Mouse (Mus musculus) intestine, embryonic 16.5 days (tissue): ENCODE results near the gene Polr2j. TPM values are rescaled to one million over a fixed set of nuclear protein-coding genes. Genes with fewer than 3 reads are reported as not detected.

Experiments
- ATAC-seq: fragments of 200-750 bp; cut with Nextera tagmentation; 2 replicates; pipeline ENCODE4 v1.8.0; 2017; ENCODE audit warnings: moderate TSS enrichment, moderate library complexity
- H3K27ac ChIP-seq: fragments of 300-500 bp; sonication (generic); 2 replicates; pipeline ENCODE4 v1.5.1; 2014; ENCODE audit warnings: mild to moderate bottlenecking, low read length
- H3K27me3 ChIP-seq: fragments of 300-500 bp; sonication (generic); replicated peaks from 2 replicates; pipeline ENCODE4 v1.6.1; 2014; ENCODE audit warnings: low read length, control low read depth, mixed read lengths; ENCODE audit not compliant: control insufficient read depth, insufficient read depth
- H3K36me3 ChIP-seq: fragments of 300-500 bp; sonication (generic); 2 replicates; pipeline ENCODE4 v1.6.1; 2014; ENCODE audit warnings: low read length, control low read depth; ENCODE audit not compliant: control insufficient read depth, insufficient read depth
- H3K4me1 ChIP-seq: fragments of 300-500 bp; sonication (generic); 2 replicates; pipeline ENCODE4 v1.6.1; 2014; ENCODE audit warnings: low read length, control low read depth, mixed read lengths; ENCODE audit not compliant: control insufficient read depth, insufficient read depth
- H3K4me2 ChIP-seq: fragments of 300-500 bp; sonication (generic); 2 replicates; pipeline ENCODE4 v1.6.1; 2014; ENCODE audit warnings: low read depth, low read length, control low read depth
- H3K4me3 ChIP-seq: fragments of 300-500 bp; sonication (generic); 2 replicates; pipeline ENCODE4 v1.5.1; 2014; ENCODE audit warnings: mild to moderate bottlenecking, low read length
- H3K9ac ChIP-seq: fragments of 300-500 bp; sonication (generic); 2 replicates; pipeline ENCODE4 v1.6.1; 2014; ENCODE audit warnings: low read depth, low read length
- H3K9me3 ChIP-seq: fragments of 300-500 bp; sonication (generic); 2 replicates; pipeline ENCODE4 v1.6.1; 2016; ENCODE audit warnings: low read length, control low read depth; ENCODE audit not compliant: control insufficient read depth
- WGBS: fragments of 180-500 bp; shearing (Covaris S2); extraction: QIAGEN DNeasy Blood & Tissue Kit; methylation state at CpG from one replicate; pipeline ENCODE4 v1.1.7; 2014; 5-methylcytosine and 5-hydroxymethylcytosine counted together
- polyA plus RNA-seq: library from polyadenylated mRNA; unstranded; fragments of >200 nt; fragmentation: Nextera tagmentation; extraction: Ambion mirVana; gene quantifications from 2 replicates; pipeline ENCODE4 v1.2.1, GENCODE M21; 2015

Polr2j gene
- polyA plus RNA-seq: 212 and 230 TPM in 2 replicates

GRCm38 (mm10) chr5:136115891-136116783, at the start of gene Polr2j:
Gene Polr2j, plus strand, starts transcription at chr5:136116631.
- Histone ChIP-seq H3K4me1 (peaks cover 15% of the 10 kb centered on the region), H3K4me3 (peak within 1 kb of the TSS; percentile 72), H3K9me3 (no peaks in the 10 kb centered on the region), H3K4me2 (peak within 1 kb of the TSS; percentile 93), H3K27me3 (no peaks in the 10 kb centered on the region), H3K36me3 (no peaks in the 10 kb centered on the region), H3K9ac (peak within 1 kb of the TSS; percentile 85), H3K27ac (0 out of 2 replicates have a peak within 1 kb of the TSS, but pooled peaks have one; percentile 30)
- WGBS: 3% methylated on average over 42 of the region's 42 CpGs
- ATAC-seq: peak; percentile 98

- H3K36me3 ChIP-seq: no peaks in the 10 kb centered on the region
- H3K27me3 ChIP-seq: no peaks in the 10 kb centered on the region
- H3K4me2 ChIP-seq: no peak overlapping the region
- WGBS: 79% methylated on average over 2 of the region's 2 CpGs
- H3K9ac ChIP-seq: no peak overlapping the region
- no peaks in the 10 kb centered on the region; the same call in 1 of the 2 replicates for H3K9me3 ChIP-seq
- no peak overlapping the region for H3K4me3 ChIP-seq
- no peaks in the 10 kb centered on the region for H3K4me1 ChIP-seq
- ATAC-seq: no peak
- no peak overlapping the region for H3K27ac ChIP-seq
Observed at GRCm38 (mm10) chr5:136069411-136069810, 47.0 kb upstream of the Polr2j start.

- Histone ChIP-seq H3K27me3 (no peaks in the 10 kb centered on the region), H3K4me2 (no peak overlapping the region), H3K4me1 (peaks cover 8% of the 10 kb centered on the region), H3K4me3 (no peak overlapping the region), H3K9me3 (no peaks in the 10 kb centered on the region), H3K9ac (no peak overlapping the region), H3K27ac (no peak overlapping the region), H3K36me3 (no peaks in the 10 kb centered on the region)
- ATAC-seq: no peak
- 58% methylated on average over 6 of the region's 6 CpGs for WGBS
Observed at GRCm38 (mm10) chr5:136073051-136073450, 43.4 kb upstream of the Polr2j start.

DNA sequence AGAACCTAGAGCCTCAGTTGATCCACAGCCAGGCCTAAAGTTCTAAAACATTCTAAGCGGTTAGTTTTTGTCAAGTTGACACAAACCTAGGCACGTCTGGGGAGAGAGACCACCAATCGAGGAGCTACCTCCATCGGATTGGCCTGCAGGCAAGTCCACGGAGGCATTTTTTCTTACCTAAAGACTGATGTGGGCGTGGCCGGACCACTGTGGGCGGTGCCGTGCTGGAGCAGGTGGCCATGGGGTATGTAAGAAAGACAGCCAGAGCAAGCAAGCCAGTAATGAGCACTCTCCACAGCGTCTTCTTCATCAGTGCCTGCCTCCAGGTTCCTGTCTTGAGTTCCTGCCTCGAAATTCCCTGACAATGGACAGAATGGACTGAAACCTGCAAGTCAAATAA, 42.9 kb upstream of the Polr2j start:
- H3K4me1 ChIP-seq: peaks cover 8% of the 10 kb centered on the region
- no peaks in the 10 kb centered on the region for H3K9me3 ChIP-seq
- H3K4me2 ChIP-seq: no peak overlapping the region
- H3K36me3 ChIP-seq: no peaks in the 10 kb centered on the region
- no peak overlapping the region for H3K4me3 ChIP-seq
- no peaks in the 10 kb centered on the region for H3K27me3 ChIP-seq
- H3K9ac ChIP-seq: no peak overlapping the region
- no peak for ATAC-seq
- H3K27ac ChIP-seq: no peak overlapping the region
- WGBS: 69% methylated on average over 11 of the region's 11 CpGs

DNA sequence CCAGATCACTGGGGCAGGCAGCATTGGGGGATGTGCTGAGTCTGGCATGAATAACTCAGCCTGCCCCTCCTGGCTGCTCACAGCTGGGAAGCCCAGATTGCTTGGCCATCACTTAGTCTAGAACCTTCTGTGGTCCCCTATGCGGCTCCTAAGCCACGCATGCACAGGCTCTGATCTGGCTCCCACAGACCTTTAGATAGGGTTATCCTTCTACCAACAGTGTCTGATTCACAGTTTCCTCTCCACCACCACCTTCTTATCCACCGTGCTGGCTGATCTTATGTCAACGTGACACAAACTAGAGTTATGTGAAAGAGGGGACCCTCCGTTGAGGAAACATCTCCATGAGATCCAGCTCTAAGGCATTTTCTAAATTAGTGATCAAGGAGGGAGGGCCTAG, 41.4 kb upstream of the Polr2j start:
- WGBS: 87% methylated on average over 5 of the region's 5 CpGs
- Histone ChIP-seq H3K4me1 (peaks cover 8% of the 10 kb centered on the region), H3K4me2 (no peak overlapping the region), H3K27me3 (no peaks in the 10 kb centered on the region), H3K4me3 (no peak overlapping the region), H3K9ac (no peak overlapping the region), H3K36me3 (no peaks in the 10 kb centered on the region), H3K9me3 (no peaks in the 10 kb centered on the region), H3K27ac (no peak overlapping the region)
- ATAC-seq: no peak

- Histone ChIP-seq H3K4me1 (peaks cover 8% of the 10 kb centered on the region), H3K4me3 (no peak overlapping the region), H3K36me3 (no peaks in the 10 kb centered on the region), H3K9me3 (no peaks in the 10 kb centered on the region), H3K27me3 (no peaks in the 10 kb centered on the region), H3K4me2 (no peak overlapping the region), H3K27ac (no peak overlapping the region), H3K9ac (no peak overlapping the region)
- peak; percentile 70 for ATAC-seq
- WGBS: 30% methylated on average over 7 of the region's 7 CpGs
Observed at GRCm38 (mm10) chr5:136076284-136076683, 40.1 kb upstream of the Polr2j start.

DNA sequence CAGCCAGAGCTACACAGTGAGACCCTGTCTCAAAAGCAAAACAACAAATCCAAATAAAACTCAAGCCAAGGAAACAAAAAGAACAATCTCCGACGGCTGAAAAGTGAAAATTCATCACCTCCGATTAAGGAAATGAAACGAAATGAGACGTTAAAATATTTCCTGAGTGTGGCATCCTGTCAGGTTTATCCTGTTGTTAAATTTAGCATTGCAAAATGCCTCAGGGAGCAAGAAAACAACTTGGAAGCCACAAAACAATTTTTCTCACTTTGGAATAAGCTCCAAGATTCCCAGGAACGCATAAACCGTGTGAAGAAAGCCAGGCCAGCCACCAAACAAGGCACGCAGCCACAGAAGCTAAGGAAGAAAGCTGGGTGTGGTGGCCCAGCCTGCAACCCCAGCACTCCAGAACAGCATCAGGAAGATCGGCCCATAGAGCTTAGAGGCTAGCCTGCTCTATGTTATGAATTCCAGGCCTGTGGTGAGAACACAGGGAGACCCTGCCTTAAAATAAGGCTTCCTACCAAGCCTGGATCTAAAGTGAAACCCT, 39.4 kb upstream of the Polr2j start:
- Histone ChIP-seq H3K9ac (no peak overlapping the region), H3K27ac (0 out of 2 replicates have a peak overlapping the region, but pooled peaks have one; percentile 45), H3K27me3 (no peaks in the 10 kb centered on the region), H3K4me2 (no peak overlapping the region), H3K36me3 (no peaks in the 10 kb centered on the region), H3K9me3 (no peaks in the 10 kb centered on the region), H3K4me3 (no peak overlapping the region), H3K4me1 (peaks cover 8% of the 10 kb centered on the region)
- 83% methylated on average over 9 of the region's 9 CpGs for WGBS
- no peak for ATAC-seq

- Histone ChIP-seq H3K4me1 (peaks cover 8% of the 10 kb centered on the region), H3K36me3 (no peaks in the 10 kb centered on the region), H3K9me3 (no peaks in the 10 kb centered on the region), H3K4me3 (no peak overlapping the region), H3K9ac (no peak overlapping the region), H3K27ac (no peak overlapping the region), H3K4me2 (no peak overlapping the region), H3K27me3 (no peaks in the 10 kb centered on the region)
- 93% methylated on average over 5 of the region's 5 CpGs for WGBS
- no peak for ATAC-seq
Observed at GRCm38 (mm10) chr5:136078136-136078535, 38.3 kb upstream of the Polr2j start.

GRCm38 (mm10) chr5:136082345-136082744, 34.1 kb upstream of the Polr2j start:
- no peak overlapping the region for H3K4me3 ChIP-seq
- no peak overlapping the region for H3K9ac ChIP-seq
- no peak overlapping the region for H3K27ac ChIP-seq
- 82% methylated on average over 4 of the region's 4 CpGs for whole genome bisulfite sequencing
- no peaks in the 10 kb centered on the region for H3K36me3 ChIP-seq
- no peak for ATAC-seq
- peaks cover 9% of the 10 kb centered on the region for H3K4me1 ChIP-seq
- H3K4me2 ChIP-seq: no peak overlapping the region
- no peaks in the 10 kb centered on the region for H3K9me3 ChIP-seq
- H3K27me3 ChIP-seq: no peaks in the 10 kb centered on the region
